Mouse (Mus musculus): ENCODE data around the gene Iqsec1.
"Not testable (repeated sequence)": the region's sequence is repeated elsewhere in the genome, so short reads cannot be mapped to it uniquely, and the experiment has no call there.

Gene Iqsec1

DNA sequence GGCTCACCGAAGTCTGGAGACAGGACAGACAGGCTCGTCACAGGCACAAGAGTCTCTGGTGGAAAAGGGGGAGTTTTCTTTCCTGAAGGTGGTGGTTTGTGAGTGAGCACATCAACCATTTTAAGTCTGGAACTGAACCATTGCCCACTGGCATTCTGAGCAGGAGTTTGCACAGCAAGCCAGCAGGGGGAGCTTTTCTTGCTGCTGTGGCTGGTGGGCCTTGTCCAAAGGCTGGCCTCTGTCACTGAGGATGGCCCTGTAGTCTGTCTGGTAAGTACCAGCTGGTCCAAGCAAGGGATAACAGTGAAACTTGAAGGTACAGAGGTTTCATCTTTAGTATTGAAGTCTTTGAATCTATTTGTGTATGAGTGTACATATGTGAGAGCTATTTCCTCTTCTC lies 334.7 kb downstream of the Iqsec1 start:
- DNase-seq = peak; percentile 73 to 74

DNA sequence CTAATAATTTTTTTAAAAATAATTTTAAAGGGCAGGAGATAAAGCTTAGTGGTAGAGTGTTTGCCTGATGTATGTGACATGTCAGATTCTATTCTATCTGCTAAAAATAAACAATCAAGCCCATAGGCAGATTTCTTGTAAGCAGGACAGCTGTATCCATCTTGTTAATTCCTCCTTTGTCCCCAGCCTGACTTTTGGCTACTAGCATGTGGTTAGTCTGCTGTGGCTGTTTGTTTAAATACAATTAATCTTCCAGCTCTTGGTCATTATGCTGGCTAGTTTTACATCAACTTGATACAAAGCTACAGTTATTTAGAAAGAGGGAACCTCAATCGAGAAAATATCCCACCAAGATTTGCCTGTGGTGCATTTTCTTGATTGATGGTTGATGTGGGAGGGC lies 337.9 kb downstream of the Iqsec1 start:
- no peak for DNase-seq

GRCm38 (mm10) chr6:90649279-90649678 lies 339.2 kb downstream of the Iqsec1 start:
- no peak for DNase-seq

DNA sequence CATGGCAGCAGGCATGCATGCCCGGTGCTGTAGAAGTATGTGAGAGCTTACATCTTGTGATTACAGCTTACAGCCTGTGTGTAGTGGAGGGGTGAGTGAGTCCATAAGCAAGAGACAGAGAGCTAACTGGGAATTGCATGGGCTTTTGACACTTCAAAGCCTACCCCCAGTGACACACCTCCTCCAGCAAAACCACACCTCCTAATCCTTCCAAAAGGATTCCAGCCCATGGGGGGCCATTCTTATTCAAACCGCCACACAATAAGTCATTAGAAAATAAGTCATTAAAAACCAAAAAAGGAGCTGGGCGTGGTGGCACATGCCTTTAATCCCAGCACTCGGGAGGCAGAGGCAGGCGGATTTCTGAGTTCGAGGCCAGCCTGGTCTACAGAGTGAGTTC lies 340.1 kb downstream of the Iqsec1 start:
- DNase-seq = no peak

DNA sequence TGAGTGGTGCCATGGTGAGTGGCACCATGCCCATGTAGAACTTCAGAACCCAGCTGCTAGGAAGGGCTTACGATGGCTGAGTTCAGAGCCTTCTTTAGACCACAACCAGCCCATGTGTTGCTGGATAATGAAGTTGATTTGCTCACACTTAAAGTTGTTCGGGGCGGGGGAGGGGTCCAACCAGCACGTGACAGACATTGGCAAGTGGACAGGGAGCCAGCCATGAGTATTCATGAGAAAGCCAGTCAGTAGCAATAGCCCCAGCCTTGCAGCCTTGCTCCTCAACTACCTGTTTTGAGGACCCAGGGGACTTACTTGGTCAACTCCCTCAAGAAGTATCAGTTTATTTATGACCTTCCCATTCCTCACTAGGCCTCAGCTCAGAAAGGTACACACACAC lies 343.5 kb downstream of the Iqsec1 start:
- no peak for DNase-seq

DNA sequence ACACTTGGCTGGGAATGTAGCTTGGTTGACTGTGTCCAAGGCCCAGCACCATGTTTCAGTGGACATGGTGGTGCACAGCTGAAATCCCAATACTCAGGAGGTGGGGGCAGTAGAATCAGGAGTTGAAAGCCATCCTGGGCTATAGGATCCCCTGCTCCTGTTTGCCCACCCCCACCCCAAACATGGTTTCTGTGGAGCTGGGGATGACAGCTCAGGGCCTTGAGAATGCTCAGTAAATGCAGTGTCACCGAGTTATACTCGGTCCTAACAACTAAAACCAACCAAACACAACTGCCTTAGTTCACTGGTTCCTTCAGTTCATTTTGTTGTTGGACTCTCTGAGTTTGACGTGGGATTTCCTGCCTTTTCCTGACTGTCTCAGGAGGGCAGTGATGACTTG lies 345.4 kb downstream of the Iqsec1 start:
- DNase-seq = no peak

DNA sequence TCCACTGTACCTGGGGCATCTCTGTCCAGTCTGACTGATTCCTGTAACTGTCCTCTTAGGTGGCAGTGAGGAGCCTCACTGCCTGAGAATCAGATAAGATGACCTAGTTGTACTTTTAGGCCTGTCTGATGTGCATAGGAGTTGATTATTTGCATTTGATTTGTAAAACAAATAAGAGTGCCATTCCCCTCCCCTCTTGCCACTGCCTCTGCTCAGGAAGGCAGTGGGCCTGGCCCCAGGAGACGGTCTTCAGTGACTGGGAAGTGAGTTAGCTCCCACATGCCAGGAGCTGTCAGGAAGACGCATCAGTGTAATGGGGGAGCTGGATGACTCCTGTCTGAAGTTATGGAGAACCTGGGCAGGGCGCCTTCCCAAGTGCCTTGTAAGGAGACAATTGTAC lies 352.9 kb downstream of the Iqsec1 start:
- DNase-seq = no peak

DNA sequence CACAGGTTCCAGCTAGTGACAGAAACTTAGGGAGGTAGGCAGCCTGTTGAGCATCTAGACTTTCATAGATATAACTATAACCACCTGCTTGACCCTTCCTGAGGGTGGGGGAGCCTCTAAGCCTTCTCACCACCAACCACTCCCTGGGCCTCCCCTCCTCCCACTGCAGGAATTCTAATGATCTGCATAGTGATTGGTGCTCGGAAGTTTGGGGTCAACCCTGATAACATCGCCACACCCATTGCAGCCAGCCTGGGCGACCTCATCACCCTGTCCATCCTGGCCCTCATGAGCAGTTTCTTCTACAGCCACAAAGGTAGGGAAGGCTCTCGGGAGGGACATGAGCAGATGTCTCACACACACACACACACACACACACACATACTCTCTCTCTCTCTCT lies 353.4 kb downstream of the Iqsec1 start:
- DNase-seq = no peak

GRCm38 (mm10) chr6:90632526-90632925 lies 356.0 kb downstream of the Iqsec1 start:
- not testable (repeated sequence) for DNase-seq

GRCm38 (mm10) chr6:90630427-90630826 lies 358.1 kb downstream of the Iqsec1 start:
- no peak for DNase-seq

DNA sequence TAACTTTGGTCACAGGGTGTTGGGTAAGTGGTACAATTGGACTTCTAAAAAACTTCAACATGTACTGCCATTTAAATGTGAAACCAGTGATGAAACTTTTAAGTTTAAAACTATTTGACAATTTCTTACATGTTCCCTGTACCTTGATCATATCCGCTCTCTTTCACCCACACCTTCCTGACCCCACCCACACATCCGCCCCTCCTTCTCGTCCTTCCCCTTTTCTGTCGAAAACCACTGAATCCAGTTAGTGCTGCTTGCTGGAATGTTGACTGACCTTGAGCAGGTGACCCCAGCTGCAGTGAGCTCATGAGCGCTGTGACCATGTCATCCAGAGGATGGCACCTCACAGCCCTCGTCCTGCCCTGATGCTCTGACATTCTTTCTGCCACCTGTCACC lies 359.0 kb downstream of the Iqsec1 start:
- DNase-seq = no peak

- DNase-seq = no peak
Measured at GRCm38 (mm10) chr6:90627556-90627955, 360.9 kb downstream of the Iqsec1 start.

DNA sequence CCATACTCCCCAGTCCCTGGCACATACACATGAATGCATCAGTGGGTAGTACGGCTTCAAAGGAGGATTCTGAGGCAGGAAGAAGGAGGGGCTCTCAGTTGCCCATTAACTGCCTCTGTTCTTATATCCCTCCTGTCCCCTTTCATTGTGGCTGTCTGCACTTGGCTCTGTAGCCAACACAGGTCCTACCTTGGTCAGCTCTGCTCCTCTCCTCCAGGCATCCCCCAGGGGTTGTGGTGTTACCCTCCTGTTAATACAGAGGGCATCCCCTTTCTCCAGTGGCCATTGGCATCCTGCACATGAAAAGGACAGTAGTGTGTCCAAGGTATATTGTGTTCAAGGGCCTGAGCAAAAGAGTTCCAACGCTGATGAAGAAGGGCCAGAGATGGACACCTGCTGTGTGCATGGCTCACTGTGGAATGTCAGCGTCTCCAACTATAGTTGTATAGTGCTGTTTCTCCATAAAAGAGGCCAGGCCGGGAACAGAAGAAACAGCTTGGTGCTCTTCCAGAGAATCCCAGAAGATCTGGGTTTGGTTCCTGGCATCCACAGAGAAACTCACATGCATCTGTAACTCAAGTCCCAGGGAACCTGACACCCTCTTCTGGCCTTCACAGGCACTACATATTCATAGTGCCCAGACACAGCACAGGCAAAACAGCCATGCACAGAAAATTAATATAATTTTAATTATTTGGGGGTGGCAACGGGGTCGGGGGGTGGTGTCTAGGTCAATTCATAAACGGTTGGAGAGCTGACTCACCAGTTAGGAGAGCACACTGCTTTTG lies 363.1 kb downstream of the Iqsec1 start:
- DNase-seq = no peak

- DNase-seq = no peak
Measured at GRCm38 (mm10) chr6:90624733-90625132, 363.8 kb downstream of the Iqsec1 start.

DNA sequence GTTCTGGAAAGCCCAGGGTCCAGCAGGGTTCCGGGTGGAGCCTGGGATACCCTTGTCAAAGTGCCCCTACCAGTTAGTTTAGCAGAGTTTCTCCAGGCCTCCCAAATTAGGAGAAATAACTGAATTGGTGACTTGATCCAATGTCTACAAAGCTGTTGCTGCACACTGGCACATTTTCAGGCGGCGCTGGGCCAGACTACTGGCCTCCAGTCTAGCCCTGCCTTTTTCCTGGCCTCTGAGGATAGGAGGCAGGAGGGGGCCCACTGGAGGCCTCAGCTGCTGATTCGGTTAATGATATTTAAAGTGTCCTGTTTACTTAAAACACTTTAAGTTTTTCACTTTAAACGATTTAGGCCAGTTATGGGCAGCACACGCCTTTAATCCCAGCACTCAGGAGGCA lies 364.3 kb downstream of the Iqsec1 start:
- DNase-seq = peak; percentile 36 to 56

DNA sequence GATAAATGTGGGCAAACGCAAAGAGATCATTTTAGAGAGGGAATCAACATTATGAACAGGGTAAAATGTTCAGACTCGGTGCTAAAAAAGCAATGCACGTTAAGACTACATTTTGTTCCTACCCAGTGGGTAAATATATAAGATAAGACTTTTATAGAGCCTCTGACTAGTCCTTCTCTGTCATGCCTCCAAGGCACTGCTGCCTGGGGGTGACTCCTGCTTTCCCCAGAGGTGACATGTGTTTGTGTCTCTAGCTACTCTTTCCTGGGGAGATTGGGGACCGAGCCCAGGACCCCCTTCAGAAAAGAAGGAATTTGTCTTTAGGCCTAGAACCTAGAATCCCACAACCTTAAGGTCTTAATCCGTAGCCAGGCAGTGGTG lies 365.0 kb downstream of the Iqsec1 start:
- no peak for DNase-seq

DNA sequence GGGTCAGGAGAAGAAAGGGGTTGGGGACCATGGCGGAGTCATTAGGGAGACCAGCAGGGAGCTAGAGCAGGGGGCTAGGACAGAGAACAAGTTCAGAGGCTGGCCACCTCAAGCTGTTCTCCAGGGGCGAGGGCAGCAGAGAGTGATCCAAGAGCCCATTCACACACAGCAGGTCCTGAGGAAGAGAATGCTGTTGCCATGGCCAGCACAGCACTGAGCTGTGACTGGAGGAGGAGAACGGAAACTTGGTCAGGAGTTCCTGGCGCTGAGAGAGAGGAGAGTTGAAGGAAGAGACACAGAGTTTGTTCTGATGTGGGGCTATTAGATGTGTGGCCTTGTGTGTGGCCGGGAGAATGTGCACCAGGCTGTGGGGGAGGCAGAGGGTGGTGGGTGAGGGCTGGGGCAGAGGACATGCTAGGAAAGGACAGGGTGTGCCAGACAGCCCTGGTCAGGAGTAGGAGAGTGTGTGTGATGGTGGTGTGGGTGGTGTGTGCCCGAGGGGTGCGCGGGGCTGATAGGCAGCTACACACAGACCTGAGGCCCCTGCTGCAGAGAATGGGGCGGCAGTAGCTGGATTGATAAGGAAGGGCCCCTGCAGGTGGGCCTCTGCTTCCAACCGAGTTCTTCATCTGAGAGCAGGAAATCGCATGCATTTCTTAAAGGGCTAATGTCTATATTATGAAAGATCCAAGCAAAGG lies 365.6 kb downstream of the Iqsec1 start:
- no peak for DNase-seq

- no peak for DNase-seq
Measured at GRCm38 (mm10) chr6:90621584-90621890, 366.9 kb downstream of the Iqsec1 start.

- no peak for DNase-seq
Measured at GRCm38 (mm10) chr6:90620791-90621583, 367.5 kb downstream of the Iqsec1 start.

GRCm38 (mm10) chr6:90619936-90620335 lies 368.5 kb downstream of the Iqsec1 start:
- DNase-seq = no peak

GRCm38 (mm10) chr6:90618821-90619636 lies 369.5 kb downstream of the Iqsec1 start:
- DNase-seq = no peak

DNA sequence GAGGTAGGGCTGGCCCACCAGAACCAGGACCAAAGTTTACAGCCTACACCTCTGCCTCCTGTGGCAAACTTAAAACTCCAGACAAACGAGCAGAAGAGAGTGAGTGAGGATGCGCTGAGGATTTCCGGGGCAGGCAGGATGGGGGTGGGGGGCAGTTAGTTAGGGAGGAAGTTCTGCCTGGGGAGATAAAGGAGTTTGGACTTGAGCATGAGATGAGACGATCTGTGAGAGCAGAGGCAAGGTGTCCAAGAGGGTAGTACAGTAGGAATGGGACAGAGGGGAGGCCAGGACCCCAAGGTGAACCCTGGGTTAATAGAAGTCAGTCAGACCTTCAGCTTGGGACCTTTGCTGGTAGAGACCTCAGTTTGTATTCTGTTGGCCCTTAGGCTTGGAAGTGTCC lies 370.2 kb downstream of the Iqsec1 start:
- no peak for DNase-seq

DNA sequence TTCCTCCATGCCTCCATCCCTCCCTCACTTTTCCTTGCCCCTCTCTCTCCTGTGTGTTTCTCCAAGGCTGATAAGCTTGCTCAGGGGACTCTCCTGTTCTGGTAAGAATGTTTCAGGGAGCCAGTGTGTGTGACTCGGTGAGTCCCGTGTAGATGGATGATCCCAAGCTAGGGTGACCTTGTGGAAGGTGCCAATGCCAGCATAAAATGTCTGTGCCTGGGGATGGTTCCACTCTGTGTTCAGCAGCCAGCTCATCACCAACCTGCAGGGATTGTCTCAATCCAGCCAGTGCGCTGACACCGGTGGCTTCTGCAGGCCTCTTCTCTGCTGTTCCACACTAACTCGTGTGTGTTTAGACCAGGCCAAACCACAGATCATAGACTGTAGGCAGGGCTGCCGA lies 372.0 kb downstream of the Iqsec1 start:
- no peak for DNase-seq
